Mouse (Mus musculus) liver, postnatal 0 days (tissue): ENCODE results near the gene Ypel3.

Experiments used
- CTCF ChIP-seq: sonication (generic); IDR thresholded peaks from 2 replicates; pipeline ENCODE4 v1.5.1; 2016; ENCODE audit warnings: antibody characterized with exemption, low read depth
- EP300 ChIP-seq: IDR thresholded peaks from 2 replicates; pipeline ENCODE4 v1.6.1; 2016; ENCODE audit warnings: antibody characterized with exemption, low read depth, mild to moderate bottlenecking

DNA sequence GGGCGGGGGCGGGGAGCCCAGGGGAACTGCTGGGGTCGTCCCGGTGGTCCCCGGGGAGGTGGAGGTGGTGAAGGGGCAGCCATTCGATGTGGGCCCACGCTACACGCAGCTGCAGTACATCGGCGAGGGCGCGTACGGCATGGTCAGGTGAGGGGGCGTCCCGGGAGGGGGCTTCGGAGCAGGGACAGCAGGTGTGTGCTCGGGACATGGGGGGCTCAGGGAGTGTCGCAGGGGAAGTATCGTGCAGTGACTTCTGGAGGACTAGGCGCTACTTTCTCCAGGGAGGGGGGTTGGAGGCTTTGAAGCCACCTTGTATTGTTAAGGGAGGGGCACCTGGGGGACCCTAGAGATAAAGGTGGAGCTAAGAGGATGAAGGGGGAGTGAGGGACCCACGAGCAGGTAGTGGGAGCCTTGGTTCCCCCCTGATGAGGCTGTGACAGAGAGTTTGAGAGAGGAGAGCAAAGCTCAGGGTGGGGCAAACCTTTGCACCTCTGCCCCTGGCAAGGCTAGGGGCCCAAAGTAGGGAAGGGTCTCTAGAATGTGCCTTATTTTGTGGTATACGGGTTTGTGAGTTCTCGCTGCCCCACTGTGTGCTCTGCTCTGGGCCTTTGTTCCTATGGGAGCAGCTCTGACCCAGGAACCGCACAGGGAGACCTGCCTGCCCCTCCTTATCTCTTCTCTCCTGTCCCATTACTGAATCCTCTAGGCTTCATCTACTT lies 16.9 kb upstream of the Ypel3 start:
- TF ChIP-seq CTCF (no peak), EP300 (no peak)
